Mouse (Mus musculus) brain, embryonic 14.5 days (tissue): ENCODE data around the gene Igfbp7. TPM values are rescaled to one million over a fixed set of nuclear protein-coding genes. Genes with fewer than 3 reads are reported as not detected.

Source experiments
- DNase-seq: peaks from one replicate; pipeline ENCODE4 v3.0.0-alpha.2; 2011; ENCODE audit warnings: low read depth
- CTCF ChIP-seq: fragments of 200-500 bp; IDR thresholded peaks from 2 replicates; pipeline ENCODE4 v1.5.1; 2012; ENCODE audit warnings: inconsistent platforms, mild to moderate bottlenecking, moderate library complexity, borderline replicate concordance; ENCODE audit not compliant: insufficient read depth, insufficient read length; ENCODE audit errors: extremely low read depth
- POLR2A ChIP-seq: fragments of 200-500 bp; IDR thresholded peaks from 2 replicates; pipeline ENCODE4 v1.6.1; 2012; ENCODE audit warnings: mild to moderate bottlenecking, inconsistent platforms, borderline replicate concordance; ENCODE audit not compliant: poor library complexity, insufficient read depth, insufficient read length, severe bottlenecking; ENCODE audit errors: extremely low read depth
- polyA plus RNA-seq: library from polyadenylated mRNA; depleted of rRNA; stranded (reverse); fragments of >200 nt; gene quantifications from 2 replicates; pipeline ENCODE4 v1.2.3, GENCODE M21; 2012

The Igfbp7 gene
- polyA plus RNA-seq, 1 experiment: 74.8 TPM

DNA sequence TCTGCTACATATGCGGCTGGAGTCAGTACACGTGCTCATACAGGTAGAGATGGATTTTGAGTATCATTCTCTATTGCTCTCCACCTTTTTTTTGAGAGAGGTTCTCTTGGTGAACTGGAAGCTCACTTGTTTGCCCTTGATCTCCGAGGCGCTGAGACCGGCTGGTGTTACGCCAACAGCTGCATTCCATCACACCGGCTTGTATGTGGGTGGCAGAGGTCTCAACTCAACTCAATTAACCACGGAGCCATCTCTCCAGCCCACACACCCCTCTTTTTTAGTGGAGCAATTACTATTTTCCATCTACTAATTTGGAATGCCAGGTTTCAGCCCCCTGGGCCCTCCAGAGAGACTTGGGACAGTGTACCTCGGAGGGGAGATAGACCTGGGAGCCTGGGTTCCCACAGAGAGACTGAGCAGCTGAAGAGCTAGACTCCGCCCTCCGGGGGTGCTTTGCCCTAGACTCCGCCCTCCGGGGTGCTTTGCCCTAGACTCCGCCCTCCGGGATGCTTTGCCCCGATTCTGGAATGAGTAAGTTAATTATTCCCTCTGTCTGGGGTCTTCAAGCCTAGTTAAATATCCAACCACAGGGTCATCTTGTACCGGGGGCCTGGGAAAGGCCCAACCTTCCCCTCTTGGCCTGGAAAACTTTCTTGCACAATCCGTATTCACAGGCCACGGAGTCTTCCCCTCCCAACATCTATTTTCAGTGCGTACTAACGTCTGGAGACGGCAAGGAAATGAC, 50.3 kb downstream of the Igfbp7 start:
- DNase-seq: peak; percentile 47
- TF ChIP-seq CTCF: no peak

DNA sequence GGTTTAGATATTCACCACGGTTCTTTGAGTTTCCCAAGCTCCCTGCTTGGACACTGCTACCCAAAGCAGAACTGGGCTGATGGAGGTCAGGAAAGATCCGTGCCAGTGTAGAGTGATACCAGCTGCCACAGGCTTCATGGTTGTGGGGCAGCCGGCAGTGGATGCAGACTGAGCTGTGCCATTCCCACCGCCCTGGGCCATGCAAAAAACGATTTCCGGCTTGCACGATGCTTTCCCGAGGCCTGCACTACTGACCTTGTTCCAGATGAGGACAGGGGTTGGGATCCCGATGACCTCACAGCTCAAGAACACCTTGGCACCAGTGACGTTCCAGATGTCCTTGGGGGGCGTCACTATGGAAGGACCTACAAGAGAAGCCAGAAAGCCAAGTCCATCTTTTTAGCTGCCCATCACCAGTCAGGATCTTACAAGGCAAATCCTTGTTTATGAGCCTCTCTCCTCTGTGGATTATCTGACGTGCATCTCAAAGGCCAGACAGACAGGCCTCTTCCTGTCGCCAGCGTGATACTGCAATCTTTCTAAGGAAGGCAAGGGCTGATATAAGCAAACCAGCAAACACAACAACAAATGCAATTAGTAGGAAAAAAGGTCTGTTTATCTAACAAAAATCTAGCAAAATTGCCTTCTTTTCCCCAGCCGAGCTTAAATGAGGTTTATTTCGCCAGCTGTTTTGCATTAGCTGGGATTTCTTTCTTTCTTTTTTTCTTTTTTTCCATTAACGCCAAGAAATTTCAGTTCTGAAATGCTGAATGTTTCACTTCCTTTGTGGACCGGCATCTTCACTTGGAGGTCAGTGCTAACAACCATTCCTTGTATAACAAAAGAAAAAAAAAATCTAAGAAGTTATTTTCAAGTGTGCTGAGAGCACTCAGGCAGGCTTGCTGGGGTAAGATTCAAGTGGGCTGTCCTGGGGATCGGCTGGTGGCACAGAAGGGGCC, 52.3 kb downstream of the Igfbp7 start:
- no peak for DNase-seq
- TF ChIP-seq POLR2A (no peak), CTCF (no peak)

DNA sequence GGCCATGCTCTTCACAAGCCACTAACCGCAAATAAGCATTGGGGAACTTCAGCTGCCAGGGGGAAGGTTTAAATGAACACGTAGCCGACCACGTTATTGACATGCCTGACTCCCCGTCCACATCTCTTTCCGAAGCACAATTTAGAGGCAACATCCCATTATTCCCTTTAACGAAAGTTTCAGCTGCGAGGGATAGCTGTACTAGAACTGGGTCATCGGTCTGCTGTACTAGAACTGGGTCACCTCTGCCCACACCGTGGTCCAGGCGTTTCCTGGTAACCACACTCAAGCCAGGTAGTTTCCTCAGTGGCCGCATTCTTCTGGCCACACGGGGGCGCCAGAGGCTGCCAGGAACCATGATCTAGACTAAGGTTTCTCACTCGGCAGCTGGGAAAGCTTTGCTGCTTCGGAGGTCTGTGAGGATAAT, 53.5 kb downstream of the Igfbp7 start:
- TF ChIP-seq CTCF (peak; percentile 99), POLR2A (no peak)
- peak; percentile 91 for DNase-seq

DNA sequence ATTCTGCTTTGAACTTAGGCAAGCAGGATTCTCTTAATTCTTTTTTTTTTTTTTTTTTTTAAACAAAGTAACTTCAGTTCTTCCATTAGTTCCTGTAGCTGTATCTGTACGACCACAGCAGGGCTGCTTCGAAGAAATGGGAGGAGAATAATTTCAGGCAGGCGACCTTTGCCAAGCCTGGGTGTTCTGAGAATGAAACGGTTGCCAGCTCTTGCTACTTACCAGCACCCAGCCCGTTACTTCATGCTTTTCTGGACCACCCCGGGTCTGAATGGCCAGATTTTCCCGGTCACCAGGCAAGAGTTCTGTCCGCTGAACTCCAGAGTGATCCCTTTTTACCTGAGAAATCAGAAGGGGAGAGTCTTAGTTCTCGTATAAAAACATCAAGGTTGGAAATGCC, 56.1 kb downstream of the Igfbp7 start:
- no peak for DNase-seq
- TF ChIP-seq CTCF (no peak), POLR2A (no peak)

DNA sequence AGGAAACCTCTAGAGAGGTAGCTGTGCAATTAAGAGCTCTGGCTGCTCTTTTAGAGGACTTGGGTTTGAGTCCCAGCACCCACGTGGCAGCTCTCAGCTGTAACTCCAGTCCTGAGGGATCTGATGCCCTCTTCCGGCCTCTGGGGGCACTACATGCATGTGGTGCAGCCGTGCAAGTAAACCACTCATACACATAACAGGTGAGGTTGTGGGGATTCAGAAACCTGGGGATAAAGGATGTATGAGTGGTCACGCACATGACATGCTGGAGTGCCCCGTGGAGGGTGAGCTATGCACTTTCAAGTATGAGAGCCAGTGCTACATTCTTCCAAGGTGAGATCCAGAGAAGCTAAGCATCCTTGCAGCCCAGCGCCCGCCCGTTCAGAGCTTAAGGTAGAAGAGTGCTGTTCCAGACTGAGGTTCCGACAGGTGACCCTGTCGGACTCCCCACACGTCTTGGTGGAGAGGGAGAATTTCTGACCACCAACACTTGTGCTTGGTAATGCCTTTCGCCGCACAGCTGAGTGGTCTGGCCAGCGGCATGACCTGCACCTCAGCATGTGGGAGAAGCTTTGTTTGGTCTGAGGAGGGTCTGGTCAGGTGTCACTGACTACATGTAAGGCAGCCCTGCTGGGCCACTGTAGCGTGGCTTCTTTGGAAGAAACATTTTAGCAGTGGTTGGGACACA, 57.7 kb downstream of the Igfbp7 start:
- no peak for TF ChIP-seq CTCF
- no peak for DNase-seq

DNA sequence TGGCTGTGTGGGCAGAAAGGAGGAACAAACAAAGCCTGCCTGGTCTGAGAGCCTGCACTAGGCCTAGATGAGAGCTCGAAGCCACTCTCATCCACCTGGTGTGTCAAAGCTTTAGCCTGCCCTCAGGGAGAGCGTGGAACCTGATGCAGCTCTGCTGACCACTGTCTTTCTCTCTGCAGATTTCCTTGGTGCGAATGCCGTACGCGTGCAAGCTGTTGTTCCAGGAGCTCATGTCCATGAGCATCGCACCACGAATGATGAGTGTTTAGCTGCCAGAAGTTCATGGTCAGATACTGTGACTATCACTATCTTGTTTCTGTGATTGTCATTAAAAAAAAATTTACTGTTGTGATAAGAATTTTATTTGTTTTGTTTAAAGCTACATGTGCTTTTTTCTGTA, 58.9 kb downstream of the Igfbp7 start:
- TF ChIP-seq POLR2A (no peak), CTCF (no peak)
- DNase-seq: no peak

DNA sequence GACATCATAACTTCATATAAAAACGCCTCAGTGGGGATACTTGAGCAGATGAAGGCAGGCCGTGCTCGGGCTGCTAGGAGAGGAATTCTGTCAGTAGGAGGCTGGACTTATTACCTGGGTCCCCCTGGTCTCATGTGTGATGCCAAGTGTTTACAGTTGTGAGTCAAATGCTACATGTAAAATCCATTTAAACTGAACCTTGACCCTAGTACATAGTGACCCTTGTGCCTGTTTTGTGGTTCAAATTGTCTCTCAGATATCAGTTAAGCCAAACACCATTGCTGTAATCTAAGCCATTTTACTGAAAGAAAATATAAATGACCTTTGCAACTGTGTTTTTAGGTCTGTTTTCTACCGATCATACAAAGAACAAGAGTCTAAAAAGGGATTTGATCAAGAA, 67.8 kb downstream of the Igfbp7 start:
- no peak for DNase-seq
- no peak for TF ChIP-seq POLR2A
- TF ChIP-seq CTCF: no peak

DNA sequence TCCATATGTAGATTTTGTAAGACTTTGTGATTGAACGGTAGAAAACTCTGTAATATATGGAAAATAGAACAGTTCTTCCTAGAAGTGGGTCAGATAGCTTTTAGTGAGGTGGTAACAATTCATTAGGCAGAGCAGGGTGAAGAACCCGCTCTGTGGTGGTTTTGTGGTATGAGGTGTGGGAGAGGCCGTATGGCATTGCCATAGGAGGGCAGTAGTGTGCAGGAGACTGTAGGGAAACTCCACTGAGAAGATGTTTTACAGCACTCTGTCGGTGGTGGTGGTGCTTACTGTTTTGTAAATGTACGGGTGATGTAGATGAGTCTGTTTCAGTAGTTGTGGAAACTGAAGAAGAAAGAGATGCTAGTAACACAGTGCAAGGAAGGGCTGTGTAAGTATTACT, 77.7 kb downstream of the Igfbp7 start:
- TF ChIP-seq CTCF (no peak; the same call in 1 of the 2 replicates), POLR2A (no peak)
- DNase-seq: no peak

DNA sequence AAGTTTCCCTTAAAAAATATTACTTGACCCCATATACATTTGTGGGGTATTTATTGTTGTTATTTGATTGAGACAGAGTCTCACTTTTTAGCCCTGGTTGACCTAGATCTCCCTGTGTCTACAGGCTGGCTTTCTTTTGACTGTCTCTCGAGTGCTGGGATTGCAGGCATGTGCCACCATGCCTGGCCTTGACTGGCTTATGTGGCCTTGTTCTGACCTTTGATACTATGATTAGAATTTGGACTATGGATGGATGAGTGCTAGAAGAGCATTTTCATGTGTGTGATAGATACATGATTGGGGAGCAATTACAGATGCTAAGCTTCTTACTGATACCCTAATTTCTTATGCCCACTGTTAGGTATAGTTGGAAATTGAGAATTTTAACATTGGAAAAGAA, 82.9 kb downstream of the Igfbp7 start:
- TF ChIP-seq CTCF (no peak), POLR2A (no peak)
- no peak for DNase-seq

DNA sequence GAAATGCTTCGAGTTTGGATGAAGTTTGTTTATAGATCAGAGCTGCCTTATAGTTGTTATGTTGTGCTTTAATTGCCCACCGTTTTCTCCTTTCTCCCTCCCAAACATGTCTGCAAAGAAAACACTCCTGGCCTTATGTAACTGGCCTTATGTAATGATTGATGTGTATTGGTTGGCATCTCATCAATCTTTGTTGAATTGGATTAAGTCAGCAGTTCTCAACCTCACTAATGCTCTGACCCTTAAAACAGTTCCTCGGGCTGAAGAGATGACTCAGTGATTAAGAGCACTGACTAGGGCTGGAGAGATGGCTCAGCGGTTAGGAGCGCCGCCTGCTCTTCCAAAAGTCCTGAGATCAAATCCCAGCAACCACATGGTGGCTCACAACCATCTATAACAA, 92.9 kb downstream of the Igfbp7 start:
- TF ChIP-seq POLR2A (no peak), CTCF (no peak)

DNA sequence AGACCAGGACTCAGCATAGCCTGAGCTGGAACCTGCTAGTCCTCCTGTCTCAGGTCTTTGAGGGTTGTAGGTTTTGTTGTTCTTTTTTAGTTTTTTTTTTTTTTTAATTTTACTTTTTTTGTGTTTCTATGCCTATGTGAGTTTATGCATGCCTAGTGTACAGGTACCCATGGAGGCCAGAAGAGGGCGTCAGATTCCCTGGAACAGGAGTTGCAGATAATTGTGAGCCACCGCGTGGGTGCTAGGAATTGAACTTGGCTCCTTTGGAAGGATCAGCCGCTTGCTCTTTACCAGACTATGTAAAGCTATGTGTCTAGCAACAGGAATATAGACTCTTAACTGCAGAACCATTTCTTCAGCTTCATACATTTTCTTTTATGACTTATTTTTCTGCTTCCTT, 93.6 kb downstream of the Igfbp7 start:
- DNase-seq: no peak
- TF ChIP-seq POLR2A (no peak), CTCF (no peak)

More for the DNA sequence above, 92.9 kb downstream of the Igfbp7 start:
- no peak for DNase-seq
